Mouse (Mus musculus): Measurements from ENCODE around the gene Serinc5. TPM values are rescaled to one million over a fixed set of nuclear protein-coding genes. Genes with fewer than 3 reads are reported as not detected.
A peak's percentile ranks its signal among the peaks of the same experiment; 100 is the strongest.

Gene Serinc5
- polyA plus RNA-seq, 1 experiment from 2014 or later, result 21.0 TPM

DNA sequence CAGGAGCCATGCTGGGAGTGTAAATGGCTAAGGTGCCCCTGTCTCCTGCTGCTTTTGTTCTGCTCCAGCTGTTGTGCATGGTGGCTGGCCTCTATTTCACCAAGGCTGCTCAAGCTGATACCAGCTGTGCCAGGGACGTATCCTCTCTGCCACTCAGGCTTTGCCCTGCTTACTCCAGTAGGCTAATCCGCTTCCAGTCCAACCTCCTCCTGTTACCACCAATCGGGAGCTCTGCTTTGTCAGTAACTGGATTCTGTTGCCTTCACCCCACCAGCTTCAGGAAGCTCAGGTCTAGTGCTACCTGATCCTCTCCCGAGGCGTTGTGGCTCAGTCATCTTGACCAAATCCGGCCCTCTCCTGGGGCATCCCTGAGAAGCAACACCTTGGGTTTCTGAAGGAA, 33.9 kb downstream of the Serinc5 start:
- Histone ChIP-seq H3K36me3 (ENCODE audit: control insufficient read depth, insufficient read depth, low read length) (no peaks in the 10 kb centered on the region), H3K4me2 (ENCODE audit: low read depth) (no peak overlapping the region), H3K27me3 (ENCODE audit: control insufficient read depth, insufficient read depth, low read length) (no peaks in the 10 kb centered on the region), H3K27ac (ENCODE audit: low read depth, low read length) (no peak overlapping the region), H3K9ac (ENCODE audit: low read length) (no peak overlapping the region), H3K4me1 (ENCODE audit: control insufficient read depth, insufficient read depth, low read length) (no peaks in the 10 kb centered on the region), H3K9me3 (ENCODE audit: control insufficient read depth, low read length) (no peaks in the 10 kb centered on the region), H3K4me3 (ENCODE audit: low read depth, low read length) (no peak overlapping the region)
- 73% methylated on average over 6 of the region's 6 CpGs for WGBS
- ATAC-seq (ENCODE audit: insufficient read depth, low FRiP score, low TSS enrichment) (no peak), DNase-seq (ENCODE audit: low spot score) (no peak)

DNA sequence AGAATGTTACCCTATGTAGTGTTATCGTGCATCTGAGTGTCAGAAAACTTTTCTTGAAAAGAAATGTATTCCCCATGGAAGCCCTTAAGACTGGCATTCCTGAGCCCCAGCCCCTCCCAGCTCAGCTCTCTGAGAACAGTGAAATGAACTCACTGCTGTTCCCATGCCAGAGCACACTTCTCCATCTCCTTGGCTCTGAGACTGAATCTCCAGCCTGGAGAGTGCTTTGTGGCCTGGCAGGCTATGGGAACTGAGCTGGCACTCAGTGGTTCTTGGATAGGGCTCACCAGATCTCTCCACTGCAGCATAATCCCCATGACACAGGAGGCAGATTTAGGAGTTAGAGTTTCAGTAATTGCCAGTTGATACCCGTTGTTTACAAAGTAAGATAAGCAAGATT, 36.8 kb downstream of the Serinc5 start:
- Histone ChIP-seq H3K4me1 (ENCODE audit: control insufficient read depth, insufficient read depth, low read length) (peaks cover 2% of the 10 kb centered on the region; the same call in 1 of the 2 replicates), H3K36me3 (ENCODE audit: control insufficient read depth, insufficient read depth, low read length) (no peaks in the 10 kb centered on the region), H3K27ac (ENCODE audit: low read depth, low read length) (no peak overlapping the region), H3K27me3 (ENCODE audit: control insufficient read depth, insufficient read depth, low read length) (no peaks in the 10 kb centered on the region), H3K9ac (ENCODE audit: low read length) (no peak overlapping the region), H3K4me2 (ENCODE audit: low read depth) (no peak overlapping the region), H3K4me3 (ENCODE audit: low read depth, low read length) (no peak overlapping the region), H3K9me3 (ENCODE audit: control insufficient read depth, low read length) (no peaks in the 10 kb centered on the region)
- no peak for DNase-seq (ENCODE audit: low spot score)
- WGBS, result 92% methylated on average over 2 of the region's 2 CpGs
- no peak for ATAC-seq (ENCODE audit: insufficient read depth, low FRiP score, low TSS enrichment)

DNA sequence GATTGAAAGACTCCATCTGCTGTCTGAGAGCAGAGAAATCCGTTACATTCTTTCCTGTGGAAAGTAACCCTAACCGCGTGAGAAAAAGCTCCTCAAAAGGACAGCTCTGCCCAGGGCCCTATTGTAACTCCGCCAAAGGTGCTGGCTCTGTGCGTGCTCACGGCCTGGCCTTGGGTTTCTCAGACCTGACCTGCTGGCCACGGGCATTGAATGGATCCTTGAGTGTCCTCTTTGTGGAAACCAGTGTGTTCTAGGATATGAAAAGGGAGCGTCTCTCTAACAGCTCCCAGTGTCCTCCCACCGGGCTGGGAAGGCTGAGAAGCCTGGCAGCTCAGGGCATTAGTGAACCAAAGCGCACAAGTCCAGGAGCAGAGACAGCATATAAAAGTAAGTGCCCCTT, 38.2 kb downstream of the Serinc5 start:
- Histone ChIP-seq H3K4me1 (ENCODE audit: control insufficient read depth, insufficient read depth, low read length) (peaks cover 2% of the 10 kb centered on the region; the same call in 1 of the 2 replicates), H3K9ac (ENCODE audit: low read length) (no peak overlapping the region), H3K9me3 (ENCODE audit: control insufficient read depth, low read length) (no peaks in the 10 kb centered on the region), H3K36me3 (ENCODE audit: control insufficient read depth, insufficient read depth, low read length) (no peaks in the 10 kb centered on the region), H3K27ac (ENCODE audit: low read depth, low read length) (no peak overlapping the region), H3K27me3 (ENCODE audit: control insufficient read depth, insufficient read depth, low read length) (no peaks in the 10 kb centered on the region), H3K4me3 (ENCODE audit: low read depth, low read length) (no peak overlapping the region), H3K4me2 (ENCODE audit: low read depth) (no peak overlapping the region)
- 86% methylated on average over 10 of the region's 10 CpGs for WGBS
- ATAC-seq (ENCODE audit: insufficient read depth, low FRiP score, low TSS enrichment) (no peak), DNase-seq (ENCODE audit: low spot score) (no peak)

DNA sequence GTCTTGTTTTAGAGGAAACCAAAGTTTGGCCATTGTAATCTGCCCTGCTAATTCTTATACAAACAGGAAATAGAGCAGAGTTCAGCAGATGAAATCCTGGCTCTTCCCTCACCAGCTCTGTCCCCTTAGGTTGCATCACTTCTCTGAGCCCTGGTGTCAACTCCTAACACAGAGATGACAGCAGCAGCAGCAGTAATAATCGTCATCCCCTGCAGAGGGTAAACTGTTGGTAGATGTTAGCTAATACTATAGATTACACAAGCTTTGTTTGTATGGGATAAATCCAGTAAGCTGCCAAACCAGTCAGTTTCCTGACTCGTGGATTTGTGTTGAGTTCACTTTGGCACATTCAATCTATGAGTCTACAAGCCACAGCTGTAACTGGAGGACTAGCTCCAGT, 40.1 kb downstream of the Serinc5 start:
- ATAC-seq (ENCODE audit: insufficient read depth, low FRiP score, low TSS enrichment), result no peak
- no peak overlapping the region for H3K27ac ChIP-seq (ENCODE audit: low read depth, low read length)
- no peak overlapping the region for H3K4me2 ChIP-seq (ENCODE audit: low read depth)
- no peak for DNase-seq (ENCODE audit: low spot score)
- H3K4me1 ChIP-seq (ENCODE audit: control insufficient read depth, insufficient read depth, low read length), result peaks cover 2% of the 10 kb centered on the region; the same call in 1 of the 2 replicates
- no peaks in the 10 kb centered on the region for H3K27me3 ChIP-seq (ENCODE audit: control insufficient read depth, insufficient read depth, low read length)
- no peak overlapping the region for H3K9ac ChIP-seq (ENCODE audit: low read length)
- 68% methylated on average over 2 of the region's 2 CpGs for WGBS
- H3K36me3 ChIP-seq (ENCODE audit: control insufficient read depth, insufficient read depth, low read length), result no peaks in the 10 kb centered on the region
- no peaks in the 10 kb centered on the region for H3K9me3 ChIP-seq (ENCODE audit: control insufficient read depth, low read length)
- H3K4me3 ChIP-seq (ENCODE audit: low read depth, low read length), result no peak overlapping the region

DNA sequence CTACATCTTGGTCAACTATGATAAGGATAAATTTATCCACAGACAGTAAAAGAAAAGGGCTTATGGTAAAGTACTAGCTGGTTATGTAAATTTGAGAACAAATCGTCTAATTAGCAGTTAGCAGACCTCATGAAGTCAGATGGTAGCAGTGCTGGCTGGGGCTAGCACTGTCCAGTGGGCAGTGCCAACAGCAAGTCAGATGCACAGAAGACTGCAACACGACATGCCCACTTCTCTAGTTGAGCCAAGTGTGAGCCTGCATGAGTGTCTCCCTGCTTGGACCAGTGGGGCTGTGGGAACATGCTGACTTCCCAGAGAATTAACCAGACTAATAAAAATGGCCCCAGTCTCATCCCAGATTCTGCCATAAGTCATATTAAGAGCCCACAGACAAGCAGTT, 41.6 kb downstream of the Serinc5 start:
- Histone ChIP-seq H3K4me3 (ENCODE audit: low read depth, low read length) (no peak overlapping the region), H3K27ac (ENCODE audit: low read depth, low read length) (no peak overlapping the region), H3K9ac (ENCODE audit: low read length) (no peak overlapping the region), H3K27me3 (ENCODE audit: control insufficient read depth, insufficient read depth, low read length) (no peaks in the 10 kb centered on the region), H3K4me2 (ENCODE audit: low read depth) (no peak overlapping the region), H3K36me3 (ENCODE audit: control insufficient read depth, insufficient read depth, low read length) (no peaks in the 10 kb centered on the region), H3K9me3 (ENCODE audit: control insufficient read depth, low read length) (no peaks in the 10 kb centered on the region), H3K4me1 (ENCODE audit: control insufficient read depth, insufficient read depth, low read length) (peaks cover 2% of the 10 kb centered on the region; the same call in 1 of the 2 replicates)
- DNase-seq (ENCODE audit: low spot score) (no peak), ATAC-seq (ENCODE audit: insufficient read depth, low FRiP score, low TSS enrichment) (no peak)
- 80% methylated on average over 2 of the region's 2 CpGs for WGBS

DNA sequence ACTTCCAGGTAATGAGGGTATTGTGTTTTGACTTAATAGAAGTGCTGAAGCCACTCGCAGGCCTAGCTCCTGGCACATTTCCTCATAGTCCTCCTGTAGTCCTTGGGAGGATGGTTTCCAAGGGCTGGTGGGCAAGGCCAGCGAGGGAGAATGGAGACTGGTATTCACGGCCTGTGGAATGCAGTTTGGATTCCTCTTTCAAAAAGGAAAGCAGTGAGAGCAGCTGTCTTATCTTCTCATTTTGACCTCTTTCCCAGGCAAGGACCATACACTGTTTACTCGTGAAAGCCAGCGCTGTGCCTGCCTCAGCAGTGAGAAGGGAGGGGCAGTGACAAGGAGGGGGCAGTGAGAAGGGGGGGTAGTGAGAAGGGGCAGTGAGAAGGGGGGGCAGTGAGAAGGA, 42.4 kb downstream of the Serinc5 start:
- H3K4me1 ChIP-seq (ENCODE audit: control insufficient read depth, insufficient read depth, low read length), result peaks cover 2% of the 10 kb centered on the region; the same call in 1 of the 2 replicates
- 31% methylated on average over 5 of the region's 5 CpGs for WGBS
- no peaks in the 10 kb centered on the region for H3K9me3 ChIP-seq (ENCODE audit: control insufficient read depth, low read length)
- no peak for DNase-seq (ENCODE audit: low spot score)
- H3K27ac ChIP-seq (ENCODE audit: low read depth, low read length), result no peak overlapping the region
- H3K27me3 ChIP-seq (ENCODE audit: control insufficient read depth, insufficient read depth, low read length), result no peaks in the 10 kb centered on the region
- no peak for ATAC-seq (ENCODE audit: insufficient read depth, low FRiP score, low TSS enrichment)
- H3K4me3 ChIP-seq (ENCODE audit: low read depth, low read length), result no peak overlapping the region
- no peak overlapping the region for H3K9ac ChIP-seq (ENCODE audit: low read length)
- no peak overlapping the region for H3K4me2 ChIP-seq (ENCODE audit: low read depth)
- H3K36me3 ChIP-seq (ENCODE audit: control insufficient read depth, insufficient read depth, low read length), result no peaks in the 10 kb centered on the region

DNA sequence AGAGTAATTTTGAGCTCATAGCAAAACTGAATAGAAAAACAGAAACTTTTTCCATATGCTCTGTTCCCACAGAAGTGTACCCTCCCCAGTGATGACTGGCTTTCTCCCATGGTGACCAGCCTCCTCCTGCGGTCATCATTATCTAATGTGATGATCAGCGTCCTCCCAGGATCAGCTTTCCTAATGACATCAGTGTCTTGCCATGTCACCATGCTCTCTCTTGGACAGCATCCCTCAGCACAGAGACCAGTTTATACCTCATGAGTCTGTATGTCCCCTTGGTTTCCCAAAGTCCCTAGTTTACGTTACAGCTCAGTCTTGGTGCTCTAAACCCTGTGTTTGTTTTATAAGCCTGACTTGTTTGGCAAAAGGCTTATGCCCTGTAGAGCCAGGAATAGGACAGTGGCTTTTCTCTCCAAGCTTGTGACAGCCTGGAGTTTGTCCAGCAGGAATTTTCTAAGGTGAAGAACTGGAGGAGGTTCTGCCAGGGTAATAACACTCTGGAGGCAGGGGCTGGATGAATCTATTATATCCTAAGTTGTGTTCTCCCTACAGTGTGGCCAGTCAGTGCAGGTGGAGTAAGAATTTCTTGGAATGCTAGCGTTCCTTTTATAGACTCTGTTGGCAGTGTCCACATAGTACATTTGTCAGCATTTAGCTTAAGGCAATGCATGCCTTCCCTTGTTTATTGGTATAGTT, 46.1 kb downstream of the Serinc5 start:
- no peak for DNase-seq (ENCODE audit: low spot score)
- H3K27ac ChIP-seq (ENCODE audit: low read depth, low read length), result no peak overlapping the region
- no peaks in the 10 kb centered on the region for H3K27me3 ChIP-seq (ENCODE audit: control insufficient read depth, insufficient read depth, low read length)
- H3K36me3 ChIP-seq (ENCODE audit: control insufficient read depth, insufficient read depth, low read length), result no peaks in the 10 kb centered on the region
- no peak overlapping the region for H3K4me2 ChIP-seq (ENCODE audit: low read depth)
- H3K9me3 ChIP-seq (ENCODE audit: control insufficient read depth, low read length), result no peaks in the 10 kb centered on the region
- no peak overlapping the region for H3K9ac ChIP-seq (ENCODE audit: low read length)
- H3K4me3 ChIP-seq (ENCODE audit: low read depth, low read length), result no peak overlapping the region
- WGBS, result 85% methylated on average over 4 of the region's 4 CpGs
- H3K4me1 ChIP-seq (ENCODE audit: control insufficient read depth, insufficient read depth, low read length), result peaks cover 2% of the 10 kb centered on the region; the same call in 1 of the 2 replicates
- no peak for ATAC-seq (ENCODE audit: insufficient read depth, low FRiP score, low TSS enrichment)

DNA sequence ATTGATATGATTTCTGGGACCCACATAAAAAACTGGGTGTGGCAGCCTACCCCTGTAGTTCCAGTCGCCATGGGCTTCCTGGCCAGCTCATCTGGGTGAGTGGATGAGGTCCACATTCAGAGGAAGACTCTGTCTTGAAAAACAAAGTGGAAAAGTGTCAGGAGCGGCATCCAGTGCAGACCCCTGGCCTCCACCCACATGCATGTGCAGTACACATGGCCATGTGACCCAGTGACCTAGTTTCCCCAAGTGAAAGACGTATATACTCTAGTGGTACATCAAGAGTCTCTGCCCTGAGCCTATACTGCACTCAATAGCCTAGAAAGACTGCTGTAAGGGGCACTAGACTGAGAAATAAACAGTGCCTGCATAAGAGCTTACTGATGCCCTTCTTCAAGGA, 48.7 kb downstream of the Serinc5 start:
- 77% methylated on average over 3 of the region's 3 CpGs for WGBS
- no peak overlapping the region for H3K4me3 ChIP-seq (ENCODE audit: low read depth, low read length)
- H3K4me1 ChIP-seq (ENCODE audit: control insufficient read depth, insufficient read depth, low read length), result no peaks in the 10 kb centered on the region
- no peak overlapping the region for H3K4me2 ChIP-seq (ENCODE audit: low read depth)
- DNase-seq (ENCODE audit: low spot score), result no peak
- no peak for ATAC-seq (ENCODE audit: insufficient read depth, low FRiP score, low TSS enrichment)
- no peaks in the 10 kb centered on the region for H3K36me3 ChIP-seq (ENCODE audit: control insufficient read depth, insufficient read depth, low read length)
- no peak overlapping the region for H3K27ac ChIP-seq (ENCODE audit: low read depth, low read length)
- no peak overlapping the region for H3K9ac ChIP-seq (ENCODE audit: low read length)
- H3K27me3 ChIP-seq (ENCODE audit: control insufficient read depth, insufficient read depth, low read length), result no peaks in the 10 kb centered on the region
- no peaks in the 10 kb centered on the region for H3K9me3 ChIP-seq (ENCODE audit: control insufficient read depth, low read length)

DNA sequence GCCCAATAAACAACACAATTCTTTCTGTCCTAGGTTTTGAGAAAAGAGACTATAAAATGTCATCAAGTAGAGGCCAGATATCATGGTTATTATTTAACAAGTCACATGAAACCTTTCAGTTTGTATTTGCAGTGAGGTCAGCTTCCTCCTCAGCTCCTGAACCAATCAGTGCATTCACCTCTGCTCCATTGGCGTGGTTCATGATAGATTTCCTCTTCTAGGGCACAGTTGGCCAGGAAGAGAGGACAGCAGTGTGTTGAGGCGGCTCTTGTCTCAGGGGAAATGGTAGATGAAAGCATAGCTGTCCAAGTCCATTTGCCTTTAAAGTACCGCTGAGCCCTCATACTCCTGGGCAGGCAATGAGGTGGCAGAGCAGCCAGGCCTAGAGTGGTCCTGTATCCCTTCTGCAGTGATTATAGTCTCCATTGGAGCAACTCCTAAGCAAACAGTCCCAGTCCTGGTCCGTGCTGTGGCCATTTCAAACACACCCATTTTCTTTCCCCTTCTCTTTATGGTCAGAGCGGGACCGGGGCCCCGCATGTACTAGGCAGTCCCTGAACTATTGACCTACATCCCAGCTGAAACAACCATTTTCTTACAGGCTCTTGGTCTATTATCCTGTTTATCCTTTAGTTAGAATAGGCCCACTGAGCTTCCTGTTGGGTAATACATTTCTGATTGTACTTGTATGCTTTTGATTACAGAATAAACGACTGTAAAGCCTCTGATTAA, 51.8 kb downstream of the Serinc5 start:
- DNase-seq (ENCODE audit: low spot score) (peak; percentile 12), ATAC-seq (ENCODE audit: insufficient read depth, low FRiP score, low TSS enrichment) (no peak)
- no peaks in the 10 kb centered on the region for H3K36me3 ChIP-seq (ENCODE audit: control insufficient read depth, insufficient read depth, low read length)
- 56% methylated on average over 8 of the region's 8 CpGs for WGBS
- H3K9me3 ChIP-seq (ENCODE audit: control insufficient read depth, low read length), result no peaks in the 10 kb centered on the region
- H3K27ac ChIP-seq (ENCODE audit: low read depth, low read length), result no peak overlapping the region
- no peak overlapping the region for H3K4me3 ChIP-seq (ENCODE audit: low read depth, low read length)
- no peaks in the 10 kb centered on the region for H3K27me3 ChIP-seq (ENCODE audit: control insufficient read depth, insufficient read depth, low read length)
- H3K9ac ChIP-seq (ENCODE audit: low read length), result no peak overlapping the region
- H3K4me2 ChIP-seq (ENCODE audit: low read depth), result no peak overlapping the region
- H3K4me1 ChIP-seq (ENCODE audit: control insufficient read depth, insufficient read depth, low read length), result no peaks in the 10 kb centered on the region
